Mouse (Mus musculus) R1 (cell line): ENCODE results near the gene Eng.

Source experiments
- DNase-seq: peaks from one replicate; pipeline ENCODE4 v3.0.0-alpha.2; 2018; ENCODE audit warnings: low read depth, low spot score

Gene Eng

DNA sequence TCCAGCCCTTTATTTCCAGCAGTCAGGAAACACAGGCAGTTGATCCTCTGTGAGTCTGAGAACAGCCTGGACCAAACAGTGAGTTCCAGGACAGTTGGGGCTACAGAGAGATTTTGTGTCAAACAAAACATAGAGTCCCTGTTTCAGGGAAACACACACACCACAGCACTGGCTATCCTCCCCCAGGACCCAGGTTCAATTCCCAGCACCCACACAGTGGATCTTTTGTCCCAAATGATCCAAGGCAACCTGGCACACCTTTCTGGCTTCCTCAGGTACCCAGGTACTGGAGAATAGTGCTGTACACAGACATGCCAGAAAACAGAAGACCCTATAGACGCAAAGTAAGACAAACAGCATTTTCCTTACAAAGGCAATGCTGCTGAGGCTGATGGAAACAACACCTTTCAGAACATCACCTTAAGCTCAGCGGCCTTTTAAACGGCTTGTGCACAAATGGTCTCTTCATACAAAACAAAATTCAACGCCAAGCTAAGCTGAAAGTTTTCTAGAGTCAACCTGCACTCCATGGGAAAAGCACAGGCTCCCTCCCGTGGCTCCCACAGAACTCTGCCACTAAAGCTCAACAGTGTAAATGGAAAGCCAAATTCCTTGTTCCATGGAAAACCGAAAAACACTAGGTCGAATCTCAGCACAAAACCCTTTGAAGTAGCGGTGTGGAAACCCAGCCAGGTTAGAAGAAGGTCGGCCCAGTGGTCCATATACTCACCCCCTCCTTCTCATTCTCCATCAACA lies 65.1 kb downstream of the Eng start:
- DNase-seq = no peak

DNA sequence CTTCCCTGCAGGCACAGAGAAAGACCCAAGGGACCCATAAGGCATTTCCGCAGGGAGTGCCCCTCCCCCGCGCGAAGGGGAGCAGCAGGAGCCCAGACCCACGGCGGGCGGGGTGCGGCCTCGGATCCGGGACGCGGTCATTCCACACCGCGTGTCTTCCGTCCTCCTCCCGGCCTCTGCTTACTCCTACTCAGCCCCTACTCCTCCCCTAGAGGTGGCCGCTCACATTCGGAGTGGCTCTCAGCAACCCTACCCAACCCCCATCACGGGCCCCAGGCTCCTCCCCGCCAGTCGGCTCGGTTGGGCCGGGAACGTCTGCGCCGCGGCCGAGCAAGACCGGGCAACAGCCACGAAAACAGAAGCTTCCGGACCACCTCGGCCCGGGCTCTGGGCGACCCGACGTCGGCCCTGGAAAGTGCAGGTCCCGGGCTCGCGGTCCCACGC lies 65.7 kb downstream of the Eng start:
- peak; percentile 74 for DNase-seq

- peak; percentile 91 for DNase-seq
Observed at GRCm38 (mm10) chr2:32712586-32712933, 66.2 kb downstream of the Eng start.

- peak; percentile 92 for DNase-seq
Observed at GRCm38 (mm10) chr2:32712934-32713817, 66.8 kb downstream of the Eng start, which contains the start of gene Cdk9. Gene Cdk9, minus strand, starts transcription at chr2:32713076.

DNA sequence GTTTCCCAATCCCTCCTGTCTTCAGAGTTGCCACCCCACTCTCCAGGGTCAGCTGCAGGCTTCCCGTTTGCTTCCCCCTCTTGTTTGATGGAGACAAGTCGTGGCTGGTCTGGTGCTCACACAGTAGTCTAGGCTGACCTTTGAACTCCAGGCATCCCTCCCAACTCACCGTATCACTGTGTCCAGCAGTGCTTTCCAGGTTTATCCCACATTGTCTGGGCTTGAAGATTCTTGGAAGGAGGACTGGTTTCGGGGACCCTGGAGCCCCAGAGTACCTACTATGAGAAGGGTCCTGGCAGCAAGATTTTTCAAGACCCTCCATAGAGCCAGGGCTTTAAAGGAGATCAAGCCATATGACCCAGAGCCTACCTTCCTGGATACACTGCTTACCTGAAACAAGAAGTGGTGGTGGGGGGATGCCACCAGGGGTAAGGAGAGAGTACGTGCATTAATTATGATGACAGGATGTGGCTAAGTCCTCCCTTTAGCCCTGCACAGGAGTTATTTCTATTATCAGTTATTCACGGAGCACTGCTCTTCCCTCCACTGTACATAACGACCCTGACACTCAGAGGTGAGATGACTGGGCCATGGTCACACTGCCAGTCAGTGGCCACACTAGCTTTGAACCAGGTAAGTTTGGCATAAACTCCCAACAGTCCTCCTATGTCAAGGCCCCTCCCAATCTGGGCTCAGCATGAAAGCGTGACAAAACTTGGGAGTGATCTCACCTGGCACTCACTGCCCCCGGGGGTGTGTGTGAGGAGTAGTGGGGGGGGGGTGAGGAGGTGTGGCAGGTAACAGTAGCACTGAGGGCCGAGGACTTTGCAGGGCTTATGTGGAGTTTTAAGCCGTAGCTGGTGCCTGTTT lies 68.0 kb downstream of the Eng start:
- no peak for DNase-seq

- DNase-seq = peak; percentile 75
Observed at GRCm38 (mm10) chr2:32714987-32715425, 68.6 kb downstream of the Eng start.

DNA sequence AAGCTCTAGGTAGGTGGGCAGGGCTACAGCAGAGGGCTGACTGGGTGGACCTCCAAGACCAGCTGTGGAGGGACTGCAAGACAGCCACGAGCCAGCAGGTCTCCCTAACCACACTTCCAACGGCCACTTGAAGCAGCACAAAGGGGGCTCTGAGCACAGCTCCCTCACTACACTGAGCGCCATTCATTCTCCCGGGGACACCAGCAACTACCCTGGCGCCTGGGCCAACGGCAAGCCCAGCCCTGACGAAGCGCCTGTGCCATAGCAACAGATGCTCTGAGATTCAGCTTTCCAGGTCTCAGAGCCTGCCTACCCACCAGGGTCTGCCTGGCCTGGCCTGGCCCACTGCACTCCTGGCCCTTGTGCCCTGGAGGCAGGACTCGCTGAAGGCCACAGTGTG lies 72.4 kb downstream of the Eng start:
- no peak for DNase-seq

DNA sequence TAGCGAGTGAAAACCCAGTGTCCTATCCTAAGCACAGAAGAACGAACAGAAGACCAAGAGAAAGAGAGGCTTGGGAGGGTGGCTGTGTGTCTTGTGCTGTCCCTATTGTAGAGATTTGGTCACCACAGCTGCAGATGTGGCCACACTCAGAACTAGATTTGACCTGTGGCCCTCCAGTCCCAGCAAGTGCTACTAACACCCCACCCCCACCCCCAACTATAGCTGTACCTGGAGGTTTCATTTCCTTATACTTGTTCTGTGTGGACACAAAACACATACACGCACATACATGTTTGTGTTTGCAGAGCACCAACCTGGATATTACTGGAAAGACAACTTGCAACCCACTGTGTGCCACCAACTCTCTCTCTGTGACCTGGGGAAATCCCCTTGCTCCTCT lies 73.7 kb downstream of the Eng start:
- DNase-seq = no peak

DNA sequence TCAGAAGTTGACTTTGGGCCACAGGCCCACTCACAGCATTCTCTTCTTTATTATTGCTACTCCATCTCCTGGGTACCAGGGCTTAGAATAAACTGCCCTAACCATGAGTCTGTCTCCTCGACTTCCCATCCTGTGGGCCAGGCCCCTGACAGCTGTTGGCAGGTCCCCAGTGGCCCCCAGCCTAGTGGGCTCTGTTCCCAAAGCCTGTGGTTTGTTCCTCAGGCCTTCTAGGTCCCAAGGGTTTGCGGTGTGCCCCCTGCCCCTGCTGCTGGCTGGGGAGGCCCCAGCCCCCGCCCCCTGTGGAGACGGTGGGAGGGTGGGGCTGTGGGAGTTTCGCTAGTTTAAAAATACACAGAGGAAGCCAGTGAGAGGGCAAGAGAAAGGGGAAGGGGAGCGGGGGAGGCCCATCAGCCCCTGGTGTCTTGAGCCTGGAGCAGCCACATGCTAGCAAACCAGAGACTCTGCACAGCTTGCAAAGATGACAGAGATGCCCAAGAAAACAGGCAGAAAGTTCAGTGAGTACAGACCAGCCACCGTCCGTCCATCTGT lies 74.4 kb downstream of the Eng start, which contains the start of gene Sh2d3c:
Gene Sh2d3c (plus strand): TSS at position 375 of the 549 bp plus-strand sequence.
- no peak for DNase-seq

- DNase-seq = no peak
Observed at GRCm38 (mm10) chr2:32722046-32722445, 75.7 kb downstream of the Eng start.

DNA sequence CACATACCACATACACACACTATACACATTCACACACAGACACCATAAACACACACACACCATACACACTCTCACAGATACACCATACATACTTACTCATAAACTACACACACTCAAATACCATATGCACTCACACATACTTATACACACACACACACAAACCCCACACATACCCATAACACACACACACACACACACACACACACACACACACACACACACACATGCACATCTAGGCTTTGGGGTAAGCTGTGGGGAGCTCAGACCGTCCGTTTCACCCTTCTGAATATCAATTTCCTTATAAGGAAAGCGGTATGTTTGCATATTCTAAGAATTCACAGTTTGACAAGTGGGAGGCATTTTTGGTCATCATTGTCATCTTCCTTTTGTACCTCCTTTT lies 76.2 kb downstream of the Eng start:
- DNase-seq = no peak

DNA sequence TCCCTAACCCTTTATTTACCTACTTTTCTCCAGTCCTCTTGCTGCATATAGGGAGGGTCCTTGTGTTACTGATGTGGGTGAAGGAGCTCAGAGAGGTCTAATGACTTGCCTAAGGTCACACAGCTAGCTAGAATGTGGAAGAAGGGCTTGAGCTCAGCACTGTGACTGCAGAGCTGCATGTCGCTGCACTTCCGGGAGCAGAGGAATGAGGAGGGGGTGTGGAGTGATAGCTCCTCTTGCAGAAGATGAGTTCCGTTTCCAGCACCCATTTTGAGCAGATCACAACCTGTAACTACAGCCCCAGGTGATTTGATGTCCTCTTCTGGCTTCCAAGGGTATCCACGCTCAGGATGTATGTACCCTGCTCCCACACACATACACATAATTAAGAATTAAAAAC lies 77.8 kb downstream of the Eng start:
- no peak for DNase-seq

- no peak for DNase-seq
Observed at GRCm38 (mm10) chr2:32724832-32725790, 78.7 kb downstream of the Eng start.

GRCm38 (mm10) chr2:32727435-32727834 lies 81.0 kb downstream of the Eng start:
- DNase-seq = peak; percentile 100

DNA sequence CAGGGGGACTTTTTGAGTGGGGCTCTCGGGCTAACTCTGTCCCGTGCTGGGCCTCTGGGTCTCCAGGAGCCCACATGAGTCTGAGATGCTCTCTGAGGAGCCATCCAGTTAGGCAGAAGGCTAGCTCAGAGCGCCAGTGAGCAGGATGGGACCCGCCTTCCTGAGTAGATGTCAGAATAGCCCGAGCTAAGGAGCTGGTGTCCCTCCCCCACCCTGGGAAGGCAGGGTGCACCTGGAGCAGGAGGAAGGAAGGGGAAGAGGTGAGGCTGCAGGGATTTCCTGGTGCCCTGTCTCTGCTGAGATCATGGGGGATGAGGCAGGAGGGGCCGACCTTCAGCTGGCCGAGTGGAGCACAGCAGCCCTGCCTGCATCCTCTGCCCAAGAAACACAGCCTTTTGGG lies 82.1 kb downstream of the Eng start:
- DNase-seq = no peak

- DNase-seq = no peak
Observed at GRCm38 (mm10) chr2:32729547-32729946, 83.2 kb downstream of the Eng start.

DNA sequence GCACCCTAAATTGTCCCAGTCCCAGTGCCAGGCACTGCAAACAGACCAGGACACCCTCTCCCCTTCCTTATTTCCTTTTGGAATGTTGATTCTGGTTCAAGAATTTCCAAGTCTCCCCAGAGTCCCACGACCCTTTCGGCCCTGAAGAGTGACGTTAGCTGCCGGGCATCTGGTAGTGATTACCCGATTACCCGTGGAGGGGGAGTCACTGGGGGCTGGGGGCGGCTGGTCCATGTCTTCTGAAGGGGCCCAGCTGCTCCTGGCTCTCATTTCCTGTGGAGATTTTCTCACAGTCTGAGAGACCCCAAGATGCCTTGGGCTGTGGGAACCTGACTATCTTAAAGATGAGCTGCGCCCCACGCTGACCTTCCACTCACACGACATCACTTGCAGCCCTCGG lies 84.5 kb downstream of the Eng start:
- no peak for DNase-seq

GRCm38 (mm10) chr2:32731911-32732310 lies 85.5 kb downstream of the Eng start:
- no peak for DNase-seq
